Mouse (Mus musculus) liver, postnatal 0 days (tissue): ENCODE measurements around the gene Olfr1475. TPM values are rescaled to one million over a fixed set of nuclear protein-coding genes. Genes with fewer than 3 reads are reported as not detected.
"Not testable (repeated sequence)": the region's sequence is repeated elsewhere in the genome, so short reads cannot be mapped to it uniquely, and the experiment has no call there.

Source experiments
- ATAC-seq: fragments of 200-750 bp; cut with Nextera tagmentation; 2 replicates; pipeline ENCODE4 v1.8.0; 2017; ENCODE audit warnings: mild to moderate bottlenecking, moderate library complexity
- DNase-seq: peaks from one replicate; pipeline ENCODE4 v3.0.0-alpha.2; 2016
- H3K27ac ChIP-seq: fragments of 300-500 bp; sonication (generic); 2 replicates; pipeline ENCODE4 v1.5.1; 2014; ENCODE audit warnings: antibody characterized with exemption, moderate library complexity, mild to moderate bottlenecking, low read depth
- H3K27me3 ChIP-seq: fragments of 300-500 bp; sonication (generic); 2 replicates; pipeline ENCODE4 v1.6.1; 2014; ENCODE audit warnings: low read length, control low read depth, mixed read lengths; ENCODE audit not compliant: insufficient read depth
- H3K36me3 ChIP-seq: fragments of 300-500 bp; sonication (generic); replicated peaks from 2 replicates; pipeline ENCODE4 v1.6.1; 2014; ENCODE audit warnings: mild to moderate bottlenecking, control low read depth, low read length, moderate library complexity, mixed read lengths; ENCODE audit not compliant: insufficient read depth
- H3K4me1 ChIP-seq: fragments of 300-500 bp; sonication (generic); 2 replicates; pipeline ENCODE4 v1.6.1; 2014; ENCODE audit warnings: antibody characterized with exemption, mild to moderate bottlenecking, control low read depth; ENCODE audit not compliant: insufficient read depth
- H3K4me2 ChIP-seq: fragments of 300-500 bp; sonication (generic); 2 replicates; pipeline ENCODE4 v1.6.1; 2014; ENCODE audit warnings: low read depth, mild to moderate bottlenecking, low read length, moderate library complexity, mixed read lengths
- H3K4me3 ChIP-seq: fragments of 300-500 bp; sonication (generic); 2 replicates; pipeline ENCODE4 v1.5.1; 2014; ENCODE audit warnings: low read depth, low read length
- H3K9ac ChIP-seq: fragments of 300-500 bp; sonication (generic); replicated peaks from 2 replicates; pipeline ENCODE4 v1.6.1; 2014; ENCODE audit warnings: mild to moderate bottlenecking, moderate library complexity
- H3K9me3 ChIP-seq: fragments of 300-500 bp; sonication (generic); 2 replicates; pipeline ENCODE4 v1.6.1; 2016; ENCODE audit warnings: mild to moderate bottlenecking, control low read depth, low read length, mixed read lengths
- CTCF ChIP-seq: sonication (generic); IDR thresholded peaks from 2 replicates; pipeline ENCODE4 v1.5.1; 2016; ENCODE audit warnings: antibody characterized with exemption, low read depth
- EP300 ChIP-seq: IDR thresholded peaks from 2 replicates; pipeline ENCODE4 v1.6.1; 2016; ENCODE audit warnings: antibody characterized with exemption, low read depth, mild to moderate bottlenecking
- WGBS: fragments of 180-500 bp; shearing (Covaris S2); extraction: QIAGEN DNeasy Blood & Tissue Kit; methylation state at CpG from one replicate; pipeline ENCODE4 v1.1.7; 2014; ENCODE audit not compliant: insufficient replicate concordance; 5-methylcytosine and 5-hydroxymethylcytosine counted together
- polyA plus RNA-seq: library from polyadenylated mRNA; unstranded; fragments of >200 nt; fragmentation: Nextera tagmentation; extraction: Ambion mirVana; gene quantifications from 2 replicates; pipeline ENCODE4 v1.2.1, GENCODE M21; 2015

Gene Olfr1475
- not detected in 2 replicates for polyA plus RNA-seq

DNA sequence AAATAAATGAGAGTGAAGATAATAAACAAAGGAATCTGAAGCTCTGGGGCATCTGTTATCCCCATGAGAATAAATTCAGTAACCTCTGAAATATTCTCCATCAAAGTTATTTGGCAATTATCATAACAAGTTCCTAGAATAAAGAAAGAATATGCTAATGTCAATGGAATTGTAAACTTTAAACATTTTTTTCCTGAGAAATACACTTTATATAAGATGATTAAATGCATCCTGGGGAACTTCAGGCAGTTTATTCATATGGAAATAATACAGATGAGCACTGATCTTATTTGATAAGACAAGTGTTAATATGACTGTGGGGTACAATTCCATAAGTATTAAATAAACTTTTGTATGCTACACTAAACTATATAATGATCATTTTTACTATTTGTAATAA, at the start of gene Olfr1475:
Gene Olfr1475 (minus strand): TSS at position 101 of the 400 bp plus-strand sequence.
- H3K4me2 ChIP-seq, result no peak within 1 kb of the TSS
- no peaks in the 10 kb centered on the region for H3K36me3 ChIP-seq
- H3K9me3 ChIP-seq, result no peaks in the 10 kb centered on the region
- H3K27ac ChIP-seq, result no peak within 1 kb of the TSS
- H3K4me1 ChIP-seq, result no peaks in the 10 kb centered on the region
- no peak within 1 kb of the TSS for H3K9ac ChIP-seq
- DNase-seq (no peak), ATAC-seq (no peak)
- TF ChIP-seq EP300 (no peak), CTCF (no peak)
- H3K4me3 ChIP-seq, result no peak within 1 kb of the TSS
- no peaks in the 10 kb centered on the region for H3K27me3 ChIP-seq

DNA sequence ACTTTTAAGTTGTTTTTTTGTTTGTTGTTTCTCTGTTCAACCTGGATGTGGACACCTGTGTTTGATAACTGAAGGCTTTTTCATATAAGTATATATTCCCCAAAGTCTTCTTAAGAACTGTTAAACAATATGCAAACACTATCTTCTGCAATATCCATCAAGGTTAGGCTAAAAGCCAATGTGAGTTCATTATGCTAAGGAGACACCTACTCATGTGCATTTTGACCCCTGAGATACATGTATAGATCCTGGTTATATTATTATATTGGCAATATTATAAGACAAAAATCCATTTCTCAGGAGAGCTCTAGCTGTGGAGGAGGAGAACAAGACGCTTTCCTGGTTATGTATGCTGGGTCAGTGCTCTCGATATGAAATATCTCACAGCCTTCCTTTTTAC, 47.6 kb upstream of the Olfr1475 start, which contains the start of gene Olfr1480:
Gene Olfr1480 (plus strand): TSS at position 301 of the 400 bp plus-strand sequence.
- Histone ChIP-seq H3K9ac (no peak within 1 kb of the TSS), H3K36me3 (no peaks in the 10 kb centered on the region), H3K4me2 (no peak within 1 kb of the TSS), H3K4me1 (no peaks in the 10 kb centered on the region), H3K27ac (no peak within 1 kb of the TSS), H3K4me3 (no peak within 1 kb of the TSS), H3K27me3 (no peaks in the 10 kb centered on the region), H3K9me3 (0 out of 2 replicates have a peak, but pooled peaks cover 3% of the 10 kb centered on the region)
- ATAC-seq (no peak), DNase-seq (no peak)
- WGBS, result 73% methylated on average over 2 of the region's 2 CpGs
- no peak for TF ChIP-seq CTCF
- no peak for TF ChIP-seq EP300

DNA sequence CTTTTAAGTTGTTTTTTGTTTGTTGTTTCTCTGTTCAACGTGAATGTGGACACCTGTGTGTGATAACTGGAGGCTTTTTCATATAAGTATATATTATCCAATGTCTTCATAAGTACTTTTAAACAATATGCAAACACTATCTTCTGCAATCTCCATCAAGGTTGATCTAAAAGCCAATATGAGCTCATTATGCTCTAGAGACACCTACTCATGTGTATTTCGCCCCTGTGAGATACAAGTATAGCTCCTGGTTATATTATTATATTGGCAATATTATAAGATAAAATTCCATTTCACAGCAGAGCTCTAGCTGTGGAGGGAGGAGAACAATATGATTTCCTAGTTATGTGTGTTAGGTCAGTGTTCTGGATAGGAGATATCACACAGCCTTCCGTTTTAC, 20.2 kb upstream of the Olfr1475 start, which contains the start of gene Olfr1477:
Gene Olfr1477 (plus strand): TSS at position 301 of the 400 bp plus-strand sequence.
- no peaks in the 10 kb centered on the region for H3K9me3 ChIP-seq
- WGBS, result 56% methylated on average over 3 of the region's 3 CpGs
- no peaks in the 10 kb centered on the region for H3K4me1 ChIP-seq
- H3K27me3 ChIP-seq, result no peaks in the 10 kb centered on the region
- no peak within 1 kb of the TSS for H3K9ac ChIP-seq
- DNase-seq, result no peak
- TF ChIP-seq CTCF (no peak), EP300 (no peak)
- no peak within 1 kb of the TSS for H3K27ac ChIP-seq
- H3K4me3 ChIP-seq, result no peak within 1 kb of the TSS
- no peak for ATAC-seq
- no peaks in the 10 kb centered on the region for H3K36me3 ChIP-seq
- H3K4me2 ChIP-seq, result no peak within 1 kb of the TSS

DNA sequence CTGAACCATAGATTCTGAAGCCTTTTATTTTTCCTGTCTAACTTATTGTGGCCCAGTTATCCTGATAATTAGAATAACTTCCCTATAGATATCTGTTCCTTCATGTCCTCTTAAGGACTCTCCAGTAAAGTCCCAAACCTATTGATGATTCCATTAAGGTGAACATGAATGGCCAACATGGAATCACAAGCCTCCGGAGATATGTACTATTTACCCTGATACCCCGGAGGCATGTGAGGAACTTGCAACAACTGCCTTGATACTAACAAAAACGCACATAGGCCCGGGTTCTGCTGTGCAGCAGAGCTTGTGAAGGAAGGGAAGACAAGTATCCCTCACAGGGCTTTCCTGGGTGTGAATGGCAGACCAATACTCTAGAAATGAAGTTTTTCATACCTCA, 10.7 kb downstream of the Olfr1475 start, which contains the start of gene Olfr1474:
Gene Olfr1474 (plus strand): TSS at position 301 of the 400 bp plus-strand sequence.
- H3K4me2 ChIP-seq, H3K36me3 ChIP-seq, H3K9me3 ChIP-seq, H3K4me3 ChIP-seq, H3K4me1 ChIP-seq, DNase-seq, ATAC-seq, H3K27ac ChIP-seq, H3K27me3 ChIP-seq, H3K9ac ChIP-seq: not testable (repeated sequence)
- 68% methylated on average over 4 of the region's 4 CpGs for WGBS

DNA sequence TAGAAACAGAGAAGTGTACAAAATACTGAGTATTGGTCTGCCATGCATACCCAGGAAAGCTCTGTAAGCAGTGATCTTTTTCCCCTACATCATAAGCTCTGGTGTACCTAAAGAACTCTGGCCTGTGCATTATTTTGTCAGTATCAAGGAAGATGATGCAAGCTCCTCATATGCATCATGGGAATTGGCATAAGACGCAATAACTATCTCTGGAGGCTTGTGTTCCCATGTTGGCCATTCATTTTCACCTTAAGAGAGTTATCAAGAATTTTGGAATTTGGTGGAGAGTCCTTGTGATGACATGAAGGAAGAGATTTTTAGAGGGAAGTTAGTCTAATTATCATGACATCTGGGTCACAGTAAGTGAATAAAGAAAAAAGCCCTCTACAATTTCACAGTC, 24.0 kb downstream of the Olfr1475 start, which contains the start of gene Olfr1472:
Gene Olfr1472 (minus strand): TSS at position 101 of the 400 bp plus-strand sequence.
- no peak within 1 kb of the TSS for H3K4me2 ChIP-seq
- WGBS, result 75% methylated on average over 1 of the region's 1 CpGs
- H3K9ac ChIP-seq, result no peak within 1 kb of the TSS
- TF ChIP-seq EP300, result no peak
- TF ChIP-seq CTCF, result no peak
- no peaks in the 10 kb centered on the region for H3K36me3 ChIP-seq
- DNase-seq (no peak), ATAC-seq (no peak)
- no peaks in the 10 kb centered on the region for H3K27me3 ChIP-seq
- no peak within 1 kb of the TSS for H3K27ac ChIP-seq
- no peaks in the 10 kb centered on the region for H3K9me3 ChIP-seq
- H3K4me1 ChIP-seq, result no peaks in the 10 kb centered on the region
- H3K4me3 ChIP-seq, result no peak within 1 kb of the TSS

DNA sequence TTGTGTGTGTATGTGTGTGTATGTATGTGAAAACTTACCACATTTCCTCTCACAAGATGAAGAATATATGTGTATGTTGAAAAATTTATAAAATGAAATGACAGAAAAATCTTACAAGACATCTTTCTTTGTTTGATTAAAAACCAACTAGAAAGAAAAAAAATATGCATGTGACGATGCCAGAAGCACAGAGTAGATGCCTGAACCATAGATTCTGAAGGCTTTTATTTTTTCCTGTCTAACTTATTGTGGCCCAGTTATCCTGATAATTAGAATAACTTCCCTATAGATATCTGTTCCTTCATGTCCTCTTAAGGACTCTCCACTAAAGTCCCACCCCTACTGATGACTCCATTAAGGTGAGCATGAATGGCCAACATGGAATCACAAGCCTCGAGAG, 36.9 kb downstream of the Olfr1475 start, which contains the start of gene Olfr1471:
Gene Olfr1471 (plus strand): TSS at position 301 of the 400 bp plus-strand sequence.
- 61% methylated on average over 2 of the region's 2 CpGs for WGBS
- not testable (repeated sequence) for DNase-seq, H3K4me2 ChIP-seq, H3K27ac ChIP-seq, ATAC-seq, H3K9ac ChIP-seq, H3K4me1 ChIP-seq, H3K9me3 ChIP-seq, H3K27me3 ChIP-seq, H3K36me3 ChIP-seq, H3K4me3 ChIP-seq

Other genes starting within 250 kb of the Olfr1475 start
- gene Olfr1463, start 248.9 kb downstream of the Olfr1475 start, polyA plus RNA-seq, result not detected in 2 replicates
- not detected in 2 replicates for gene Olfr1465, start 164.7 kb downstream of the Olfr1475 start, polyA plus RNA-seq
- gene Olfr1466, start 141.3 kb downstream of the Olfr1475 start, polyA plus RNA-seq, result not detected in 2 replicates
- gene Olfr1467, start 118.0 kb downstream of the Olfr1475 start, polyA plus RNA-seq, result not detected in 2 replicates
- gene Olfr1469, start 72.3 kb downstream of the Olfr1475 start, polyA plus RNA-seq, result not detected in 2 replicates
- gene Olfr1471, start 36.8 kb downstream of the Olfr1475 start, polyA plus RNA-seq, result not detected in 2 replicates
- not detected in 2 replicates for gene Olfr1472, start 24.1 kb downstream of the Olfr1475 start, polyA plus RNA-seq
- not detected in 2 replicates for gene Olfr1474, start 10.6 kb downstream of the Olfr1475 start, polyA plus RNA-seq
- not detected in 2 replicates for gene Olfr1477, start 20.4 kb upstream of the Olfr1475 start, polyA plus RNA-seq
- gene Olfr1480, start 47.7 kb upstream of the Olfr1475 start, polyA plus RNA-seq, result not detected in 2 replicates
- not detected in 2 replicates for gene Olfr1484, start 103.3 kb upstream of the Olfr1475 start, polyA plus RNA-seq
- not detected in 2 replicates for gene Olfr1487, start 137.2 kb upstream of the Olfr1475 start, polyA plus RNA-seq
- not detected in 2 replicates for gene Olfr1489, start 151.4 kb upstream of the Olfr1475 start, polyA plus RNA-seq
- not detected in 2 replicates for gene Olfr1490, start 170.9 kb upstream of the Olfr1475 start, polyA plus RNA-seq
- not detected in 2 replicates for gene Olfr1491, start 217.1 kb upstream of the Olfr1475 start, polyA plus RNA-seq
- not detected in 2 replicates for gene Olfr1493-ps1, start 243.1 kb upstream of the Olfr1475 start, polyA plus RNA-seq